Mouse (Mus musculus): ENCODE data around the gene Mylk2.

The Mylk2 gene

GRCm38 (mm10) chr2:152944013-152944412 lies 32.9 kb downstream of the Mylk2 start:
- no peak for DNase-seq (ENCODE audit: low read depth)

- no peak for DNase-seq (ENCODE audit: low read depth)
Measured at GRCm38 (mm10) chr2:152947098-152947497, 35.9 kb downstream of the Mylk2 start.

GRCm38 (mm10) chr2:152948438-152949020 lies 37.4 kb downstream of the Mylk2 start:
- no peak for DNase-seq (ENCODE audit: low read depth)

- DNase-seq (ENCODE audit: low read depth) = no peak
Measured at GRCm38 (mm10) chr2:152950358-152951064, 39.4 kb downstream of the Mylk2 start.

- no peak for DNase-seq (ENCODE audit: low read depth)
Measured at GRCm38 (mm10) chr2:152951065-152951849, 40.1 kb downstream of the Mylk2 start, which contains the start of gene Dusp15. Gene Dusp15, minus strand, starts transcription at chr2:152951698.

- no peak for DNase-seq (ENCODE audit: low read depth)
Measured at GRCm38 (mm10) chr2:152951850-152952720, 40.9 kb downstream of the Mylk2 start.

- no peak for DNase-seq (ENCODE audit: low read depth)
Measured at GRCm38 (mm10) chr2:152958116-152958515, 47.0 kb downstream of the Mylk2 start.

GRCm38 (mm10) chr2:152962091-152962793 lies 51.1 kb downstream of the Mylk2 start, which contains the start of gene Ttll9:
Gene Ttll9, plus strand, starts transcription at chr2:152962485.
- peak; percentile 77 for DNase-seq (ENCODE audit: low read depth)

- DNase-seq (ENCODE audit: low read depth) = no peak
Measured at GRCm38 (mm10) chr2:152965555-152965954, 54.4 kb downstream of the Mylk2 start.

All from induced T-regulatory cell, adult 2 months (primary cell).